Mouse (Mus musculus): Measurements from ENCODE around the gene Xdh.

Xdh gene

DNA sequence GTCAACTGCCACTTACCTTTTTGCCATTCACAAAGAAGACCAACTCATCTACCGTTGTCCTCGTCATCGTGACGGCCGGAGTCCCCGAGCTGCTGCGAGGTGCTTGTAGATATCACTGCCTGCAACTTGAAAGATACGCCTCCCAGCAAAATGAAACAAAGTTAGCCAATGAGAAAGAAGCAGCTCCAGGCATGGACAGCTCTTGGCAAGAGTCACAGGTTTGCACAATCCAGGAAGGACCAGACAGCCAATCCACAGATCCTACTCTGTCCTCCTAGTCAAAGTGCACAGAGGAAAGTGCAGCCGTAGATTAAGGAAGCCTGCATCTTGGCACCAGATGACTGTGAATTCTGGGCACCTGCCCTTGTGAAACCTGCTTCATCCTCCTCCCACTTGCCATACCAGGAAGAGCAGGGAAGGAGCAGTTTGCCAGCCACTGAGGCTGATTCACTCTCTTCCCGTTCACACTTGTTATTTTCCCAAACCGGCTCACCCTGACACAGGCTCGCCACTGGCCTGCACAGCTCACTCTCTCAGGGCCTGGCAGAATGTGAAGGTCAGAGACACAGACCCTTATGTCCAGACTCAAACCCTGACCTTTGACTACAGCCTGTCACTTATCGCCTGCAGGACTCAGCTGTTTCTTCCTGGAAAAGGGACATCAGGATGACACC, at the start of gene Xdh:
TSS of gene Xdh (minus strand) at position 135 of the 674 bp plus-strand sequence.
- no peak for DNase-seq

DNA sequence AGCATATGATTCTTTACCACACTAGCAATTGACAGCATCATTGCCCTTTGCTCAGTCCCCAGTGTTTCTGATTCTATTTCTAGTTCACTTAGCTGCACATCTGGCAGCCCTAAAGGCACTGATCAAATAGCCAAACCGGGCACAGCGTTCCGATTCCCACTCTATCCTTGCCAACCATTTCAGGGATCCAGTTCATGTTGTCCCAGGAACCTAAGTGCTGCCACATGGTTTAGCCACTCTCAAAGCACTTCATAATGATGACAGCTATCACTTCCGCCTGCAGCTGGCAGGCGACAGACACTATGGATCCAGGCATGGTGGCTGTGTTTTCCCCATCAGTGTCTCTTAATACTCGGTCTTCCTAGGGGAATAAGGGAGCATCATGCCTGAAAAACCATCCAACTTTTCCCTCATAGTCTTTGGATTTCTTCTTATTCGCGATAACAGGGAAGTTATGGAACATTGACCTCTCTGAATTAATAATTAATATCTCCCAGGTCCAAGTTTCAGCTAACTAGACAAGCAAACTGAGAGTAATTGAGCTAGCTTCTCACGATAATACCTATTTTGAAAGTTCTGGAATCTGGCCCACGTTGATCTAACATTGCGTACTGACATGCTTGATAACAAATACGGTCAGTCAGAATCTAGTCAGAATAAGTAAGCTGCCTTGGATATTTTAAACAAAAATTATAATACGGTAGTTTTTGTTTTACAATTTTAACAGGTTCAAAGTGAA, 46.1 kb upstream of the Xdh start:
- no peak for DNase-seq

DNA sequence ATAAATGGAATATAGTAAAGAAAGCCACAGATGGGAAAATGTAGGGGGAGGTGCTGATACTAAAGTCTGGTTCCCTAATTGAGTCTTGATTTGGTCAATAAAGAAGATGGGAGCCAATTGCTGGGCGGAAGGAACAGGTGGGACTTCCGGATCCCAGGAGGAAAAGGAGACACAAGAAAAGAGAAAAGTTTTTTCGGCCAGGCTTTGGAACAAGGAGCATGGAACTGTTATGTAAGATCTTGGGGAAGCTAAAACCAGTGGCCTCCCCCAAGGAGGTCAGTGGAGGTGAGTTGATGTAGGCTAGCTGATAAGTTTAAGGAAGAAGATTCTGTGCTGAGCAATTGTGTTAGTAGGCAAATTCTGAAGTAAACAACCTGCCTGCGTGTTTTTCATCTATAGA, 41.3 kb upstream of the Xdh start:
- no peak for DNase-seq

DNA sequence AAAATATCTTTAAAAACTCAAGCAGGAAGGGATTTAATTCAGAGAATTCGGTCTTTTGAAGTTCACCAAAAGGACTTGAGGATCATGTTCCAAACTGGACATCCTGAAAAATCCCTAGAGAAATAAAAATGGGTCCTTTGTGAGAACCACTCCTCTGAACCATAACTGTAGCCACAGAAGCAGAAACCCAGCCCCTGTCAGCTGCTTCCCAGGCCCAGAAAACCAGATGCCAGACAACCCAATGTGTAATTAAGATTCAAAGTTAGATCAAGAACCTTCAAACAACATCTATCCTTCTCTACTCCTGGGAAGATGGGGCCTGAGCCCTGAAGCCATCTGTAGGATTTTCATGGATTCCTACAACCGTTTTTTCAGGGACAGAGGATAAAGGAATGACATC, 36.6 kb upstream of the Xdh start:
- no peak for DNase-seq

DNA sequence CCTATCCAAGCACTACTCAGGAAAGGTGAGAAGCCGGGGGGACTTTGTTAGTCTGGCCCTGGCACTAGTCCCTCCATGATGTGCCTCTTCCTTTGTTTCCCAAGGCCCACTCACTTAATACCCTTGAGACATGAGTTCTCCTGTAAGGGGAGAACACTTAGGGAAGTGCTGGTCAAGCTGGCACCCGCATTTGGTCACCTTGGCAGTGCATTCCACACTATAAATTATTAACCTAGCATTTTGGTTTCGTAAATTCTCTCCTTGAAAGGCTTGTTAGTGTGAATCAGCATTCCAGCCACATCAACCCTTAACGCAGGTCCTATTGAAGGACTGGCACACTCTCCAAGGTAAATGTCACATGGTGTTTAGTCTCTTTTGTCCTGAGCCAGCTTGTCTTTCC, 35.9 kb upstream of the Xdh start:
- no peak for DNase-seq

DNA sequence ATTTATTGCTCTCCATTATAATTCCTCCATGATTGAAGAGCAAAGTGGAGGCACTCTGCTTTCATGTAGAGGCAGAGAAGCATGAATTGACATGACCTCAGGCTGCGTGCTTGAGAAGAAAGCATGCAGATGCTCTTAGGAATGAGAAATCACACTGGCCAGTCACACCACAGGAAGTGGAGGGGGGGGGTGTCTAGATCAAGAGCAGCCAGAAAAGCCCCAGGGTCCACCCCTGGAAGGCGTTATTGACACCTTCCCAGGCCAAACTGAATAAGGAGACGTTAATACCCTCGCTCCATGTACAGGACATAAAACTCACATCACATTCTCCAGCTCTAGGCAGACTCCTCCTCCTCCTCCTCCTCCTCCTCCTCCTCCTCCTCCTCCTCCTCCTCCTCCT, 34.5 kb upstream of the Xdh start:
- DNase-seq = no peak

DNA sequence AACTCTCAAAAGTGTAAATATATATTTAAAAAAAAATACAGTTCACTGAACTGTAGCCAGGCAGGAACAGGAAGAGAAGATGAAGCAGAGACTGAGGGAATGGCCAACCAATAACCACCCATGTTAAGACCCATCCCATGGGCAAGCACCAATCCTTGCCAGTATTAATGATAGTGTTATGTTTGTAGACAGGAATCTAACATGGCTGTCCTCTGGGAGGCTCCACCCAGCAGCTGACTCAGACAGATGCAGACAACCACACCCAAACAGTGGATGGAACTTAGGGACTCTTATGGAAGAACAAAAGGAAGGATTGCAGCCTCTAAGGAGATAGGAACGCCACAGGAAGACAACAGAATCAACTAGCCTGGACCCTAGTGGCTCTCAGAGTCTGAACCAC, 32.9 kb upstream of the Xdh start:
- DNase-seq = no peak

DNA sequence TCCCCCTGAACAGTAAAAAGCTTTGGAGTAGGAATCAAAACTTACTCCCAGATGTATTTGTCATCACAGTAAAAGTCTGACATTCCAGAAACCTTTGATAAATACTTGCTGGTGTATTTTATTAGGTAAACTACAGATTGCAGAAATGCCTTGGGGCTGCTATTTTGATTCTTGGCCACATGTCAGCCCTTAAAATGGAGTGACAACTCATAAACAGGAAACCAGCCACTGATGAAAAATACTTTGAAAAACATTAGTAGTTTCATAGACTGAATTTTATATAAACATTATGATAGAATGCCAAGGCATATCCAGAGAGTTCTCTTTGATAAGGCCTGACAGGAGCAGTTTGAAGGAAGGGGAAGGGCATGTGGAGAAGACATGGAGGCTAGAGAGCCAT, 26.1 kb upstream of the Xdh start:
- DNase-seq = no peak

DNA sequence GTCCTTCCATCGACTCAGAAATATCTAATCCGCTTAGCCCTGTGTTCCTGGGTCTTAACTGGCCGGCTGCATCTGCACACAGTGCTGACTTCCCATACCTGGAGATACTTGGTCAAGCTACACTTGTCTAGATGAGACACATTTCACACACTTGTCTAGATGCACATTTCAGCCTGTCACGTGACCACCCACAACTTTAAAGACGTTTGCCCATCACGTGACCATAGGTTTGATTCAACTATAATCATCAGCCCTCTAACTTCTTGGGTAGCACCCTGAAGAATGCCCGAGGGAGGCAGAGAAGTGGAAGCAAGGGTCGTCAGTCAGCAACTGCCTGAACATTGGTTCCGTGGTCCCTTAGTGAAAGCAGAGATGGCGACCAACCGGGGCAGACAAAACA, 22.7 kb upstream of the Xdh start:
- DNase-seq = no peak

DNA sequence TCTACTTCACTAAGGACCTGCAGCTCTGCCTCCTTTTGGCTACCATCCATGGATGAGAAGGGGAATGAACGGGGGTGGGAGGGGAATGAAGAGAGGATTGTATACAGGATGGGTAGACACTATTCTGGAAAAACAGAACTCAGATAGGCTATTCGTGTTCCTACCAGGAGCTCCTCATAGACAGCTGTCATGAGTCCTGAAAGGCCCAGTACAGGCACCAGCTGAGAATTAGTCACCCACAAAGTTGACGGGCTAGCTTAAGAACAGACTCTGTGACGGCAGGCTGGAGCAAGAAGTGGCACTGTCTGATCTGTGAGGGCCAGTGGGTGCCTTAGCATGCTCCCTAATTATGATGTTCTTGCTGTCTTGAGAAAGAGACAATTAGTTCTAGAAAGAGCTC, 21.3 kb upstream of the Xdh start:
- DNase-seq = no peak

DNA sequence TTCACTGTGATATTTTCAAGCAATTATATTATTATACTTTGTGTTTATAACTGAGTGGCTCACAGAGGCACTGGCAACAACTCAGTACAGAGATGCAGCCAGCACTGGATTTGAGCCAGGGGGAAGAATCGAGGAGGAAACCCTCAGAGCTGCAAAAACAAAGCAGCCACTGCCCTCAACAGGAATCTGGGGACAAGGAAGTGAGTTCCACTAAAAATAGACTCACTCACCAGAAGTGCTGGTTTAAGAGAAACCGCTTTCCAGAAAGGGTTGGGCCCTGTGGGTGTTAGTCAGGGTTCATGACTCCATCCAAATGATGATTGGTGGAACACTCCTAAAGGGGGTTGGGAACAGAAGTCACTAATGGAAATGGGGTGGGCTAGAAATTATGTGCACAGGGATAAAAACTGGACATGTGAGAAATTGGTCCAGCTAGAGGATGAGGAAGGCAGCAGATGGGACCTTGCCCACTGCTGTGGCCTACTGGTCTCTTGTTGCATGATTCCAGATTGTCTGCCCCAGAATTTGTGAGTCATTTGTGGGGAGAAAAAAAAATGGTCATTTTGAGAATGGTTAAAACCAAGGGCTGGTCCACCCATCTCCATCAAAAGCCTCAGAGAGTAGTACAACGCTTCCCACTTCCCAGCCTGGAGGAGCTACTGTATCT, 20.5 kb upstream of the Xdh start:
- DNase-seq = no peak

DNA sequence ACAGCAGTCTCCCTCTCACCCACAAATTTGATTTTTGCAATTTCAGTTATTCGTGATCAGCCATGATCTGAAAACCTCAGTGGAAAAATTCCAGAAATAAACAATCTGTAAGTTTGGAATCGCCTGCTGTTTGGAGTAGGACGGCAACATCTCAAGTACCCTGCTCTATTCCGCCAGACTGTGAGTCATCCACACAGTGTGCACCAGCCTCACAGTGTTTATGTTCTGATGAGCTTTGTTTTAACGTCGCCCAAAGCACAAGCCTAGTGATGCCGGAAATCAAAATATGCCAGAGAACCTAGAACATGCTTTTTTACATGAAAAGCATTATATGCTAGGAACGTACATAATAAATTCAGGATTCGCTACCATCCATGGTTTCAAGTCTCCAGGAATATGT, 14.9 kb upstream of the Xdh start:
- no peak for DNase-seq

DNA sequence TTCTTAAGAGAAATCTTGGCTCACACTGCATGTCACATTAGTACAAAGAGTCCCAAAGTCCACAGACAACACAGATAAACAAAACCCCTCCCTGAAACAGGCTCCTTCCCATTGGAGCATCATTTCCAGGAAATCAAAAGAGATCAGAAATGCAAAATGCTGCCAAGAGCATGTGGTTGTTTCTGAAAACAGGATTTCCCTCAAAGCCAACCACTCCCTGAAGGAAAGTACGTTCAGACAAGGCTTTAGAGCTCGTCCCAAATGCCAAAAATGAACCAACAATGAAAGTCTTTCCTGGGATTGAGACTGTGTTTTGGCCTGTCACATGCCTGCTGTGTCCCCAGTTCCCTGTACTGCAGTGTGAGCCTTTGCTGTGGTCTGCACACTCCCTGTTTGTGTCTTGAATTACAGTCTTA, 12.6 kb upstream of the Xdh start:
- DNase-seq = no peak

DNA sequence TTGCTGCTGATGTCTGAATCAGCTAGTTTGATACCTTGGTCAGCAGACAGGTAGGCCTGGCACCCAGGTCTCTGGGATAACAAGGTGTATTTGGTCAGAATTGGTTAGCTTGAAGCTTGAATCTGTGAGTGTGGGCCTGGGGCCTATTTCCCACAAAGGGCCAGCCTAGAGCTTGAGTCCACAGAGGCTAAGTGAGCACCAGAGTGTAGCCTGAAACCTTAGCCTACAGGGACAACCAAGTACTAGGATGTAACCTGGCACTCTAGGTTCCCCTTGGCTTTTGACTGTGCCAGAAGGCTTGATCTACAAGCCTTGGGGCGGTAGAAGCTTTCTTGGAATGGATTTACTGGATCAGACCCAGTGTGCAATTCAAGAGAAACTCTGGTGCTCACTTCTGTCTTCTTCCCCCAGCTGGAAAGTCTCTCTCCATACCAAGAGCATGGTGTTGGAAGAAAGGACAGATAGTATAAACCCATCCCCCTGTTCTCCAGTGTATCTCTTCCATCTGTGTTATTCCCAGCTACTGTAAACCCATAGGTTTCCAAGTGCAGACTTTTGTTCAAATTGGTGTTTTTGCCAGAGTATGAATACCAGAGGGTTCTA, 11.9 kb upstream of the Xdh start:
- DNase-seq = no peak

DNA sequence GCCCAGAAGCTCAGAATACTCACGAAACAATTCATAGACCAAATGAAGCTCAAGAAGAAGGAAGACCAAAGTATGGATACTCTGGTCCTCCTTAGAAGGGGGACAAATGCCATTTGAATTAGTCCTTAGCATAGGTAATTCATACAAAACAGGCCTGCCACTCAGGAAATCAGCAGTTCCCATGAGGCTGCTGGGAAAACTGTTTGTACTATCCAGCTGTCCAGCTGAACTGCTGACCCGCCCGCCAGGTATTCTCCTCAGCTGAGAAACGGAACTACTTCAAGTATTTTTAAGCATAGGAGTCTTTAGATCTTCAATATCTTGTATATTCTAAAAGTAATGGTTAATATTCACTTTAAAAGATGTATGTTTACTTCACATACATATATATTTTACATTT, 10.7 kb upstream of the Xdh start:
- no peak for DNase-seq

DNA sequence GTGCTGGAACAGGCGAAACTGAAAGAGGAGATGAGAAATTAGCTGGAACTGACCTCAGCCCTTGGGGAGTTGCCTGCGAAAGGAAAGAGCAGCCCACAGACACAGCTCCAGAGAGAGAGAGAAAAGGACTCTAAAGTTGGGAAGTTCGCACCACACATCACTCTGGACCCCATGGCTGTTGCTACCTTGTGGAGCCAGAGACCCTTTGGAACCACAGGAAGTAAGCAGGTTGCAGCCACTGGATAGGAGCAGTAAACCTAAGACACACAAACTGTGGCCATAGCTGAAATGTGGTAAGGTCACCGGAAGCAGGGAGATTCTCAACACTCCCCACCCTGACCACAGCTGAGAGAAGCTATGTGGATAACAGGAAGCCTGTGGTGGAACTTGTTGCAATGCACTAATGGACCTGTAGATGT, 2.1 kb upstream of the Xdh start:
- DNase-seq = no peak

DNA sequence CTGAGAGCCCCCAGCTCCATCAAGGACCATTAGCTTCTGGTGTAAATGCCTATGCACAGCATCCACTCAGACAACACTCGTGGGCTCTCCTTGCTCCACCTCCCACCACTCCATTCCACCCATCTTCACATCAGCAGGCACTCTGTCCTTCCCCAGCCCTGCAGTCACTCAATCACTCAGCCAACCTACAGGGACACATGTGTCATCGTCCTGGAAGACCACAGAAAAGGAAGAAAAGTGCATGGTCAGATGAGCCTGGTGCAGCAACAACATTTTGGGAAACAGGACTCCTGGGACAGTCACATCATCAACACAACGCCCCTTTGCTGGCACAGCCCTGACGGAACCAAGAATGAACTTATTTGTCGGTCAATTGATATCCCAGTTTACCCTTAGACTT, 974 bp upstream of the Xdh start:
- DNase-seq = no peak

DNA sequence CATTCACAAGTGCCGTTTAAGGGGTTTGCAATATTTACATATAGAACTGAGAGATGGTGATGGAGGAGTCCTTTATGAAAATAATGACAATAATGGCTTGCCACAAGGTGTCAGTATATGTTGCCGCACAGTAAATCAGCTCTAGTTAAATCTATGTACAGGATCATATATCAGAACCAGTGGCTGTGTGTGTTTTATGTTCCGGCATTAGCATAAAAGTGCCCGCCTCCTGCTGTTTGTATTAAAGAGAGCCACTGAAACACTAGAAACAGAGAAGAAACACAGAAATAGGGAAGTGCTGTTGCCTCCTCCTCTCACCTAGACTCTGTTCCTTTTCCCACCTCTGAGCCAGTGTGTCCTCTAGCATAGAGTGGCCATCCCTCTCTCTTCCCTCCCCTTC, 498 bp downstream of the Xdh start:
- DNase-seq = no peak

DNA sequence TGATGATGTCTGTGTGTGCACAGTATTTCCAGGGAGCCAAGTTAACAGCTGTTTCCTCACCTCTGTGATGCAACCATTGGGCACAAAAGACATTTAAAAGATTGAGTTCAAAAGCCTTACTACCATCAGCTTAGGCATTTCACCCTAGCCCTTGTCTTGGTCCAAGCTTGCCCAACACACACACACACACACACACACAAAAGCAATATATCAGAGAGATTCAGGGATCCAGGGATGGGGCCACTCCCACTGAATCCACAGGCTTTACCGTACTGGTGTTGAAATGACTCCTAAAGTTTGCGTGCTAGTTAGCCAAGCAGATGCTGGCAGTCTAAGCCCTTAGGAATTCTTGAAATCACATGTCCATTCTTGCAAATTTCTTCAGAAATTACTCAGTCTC, 1.2 kb downstream of the Xdh start:
- no peak for DNase-seq

DNA sequence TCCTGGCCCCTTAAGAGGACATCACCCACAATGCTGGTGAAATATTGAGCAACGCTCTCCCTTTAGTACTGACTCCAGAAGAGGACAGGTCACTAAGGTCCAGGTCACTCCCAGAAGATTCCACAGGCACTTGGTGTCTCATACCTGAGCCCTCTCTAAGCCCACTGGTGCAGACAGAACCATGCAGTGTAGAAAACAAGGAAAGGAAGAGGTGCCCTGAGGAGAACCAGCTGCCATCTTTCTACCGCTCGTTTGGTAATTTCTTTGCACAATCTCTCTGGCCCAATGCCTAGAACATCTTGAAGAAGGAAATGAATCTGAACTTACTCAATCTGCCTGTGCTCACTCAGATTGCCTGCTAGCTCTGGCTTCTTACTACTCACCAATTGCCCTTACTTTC, 2.0 kb downstream of the Xdh start:
- DNase-seq = no peak

DNA sequence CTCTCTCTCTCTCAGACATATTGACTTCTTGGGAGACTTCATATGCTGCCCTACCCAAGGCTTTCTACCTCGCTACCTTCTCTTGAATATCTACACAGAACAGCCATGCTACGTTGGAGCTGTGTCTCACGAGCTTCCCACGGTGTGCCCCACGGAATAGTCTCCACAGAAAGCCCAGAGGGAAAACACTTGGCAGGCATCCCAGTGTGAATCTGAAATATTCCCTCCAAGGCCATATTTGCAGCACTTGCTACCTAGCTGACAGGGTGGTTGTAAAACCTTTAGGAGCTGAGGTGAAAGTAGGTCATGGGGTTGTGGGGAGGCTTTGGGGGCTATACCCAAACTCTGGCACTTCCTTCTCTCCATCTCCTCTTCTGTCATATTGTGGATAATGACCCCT, 3.1 kb downstream of the Xdh start:
- DNase-seq = no peak

DNA sequence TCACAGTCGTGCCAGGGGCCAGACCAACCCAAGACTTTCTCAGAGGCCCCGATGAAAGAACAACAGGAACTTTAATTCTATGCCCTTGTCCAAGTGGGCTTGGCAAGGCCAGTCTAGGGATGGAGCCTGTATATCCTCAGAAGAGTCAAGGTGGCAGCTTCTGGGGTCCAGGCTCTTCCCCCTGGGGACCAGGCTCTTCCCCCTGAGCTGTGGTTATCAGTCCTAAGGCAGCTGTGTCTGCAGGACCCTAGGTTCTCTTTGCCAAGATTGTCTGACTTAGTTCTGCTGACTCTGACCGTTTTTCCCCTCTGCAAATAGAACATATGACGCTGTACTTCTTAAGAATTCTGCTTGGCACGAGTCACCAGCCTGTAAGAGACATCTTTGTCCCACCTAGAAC, 5.3 kb downstream of the Xdh start:
- DNase-seq = no peak

DNA sequence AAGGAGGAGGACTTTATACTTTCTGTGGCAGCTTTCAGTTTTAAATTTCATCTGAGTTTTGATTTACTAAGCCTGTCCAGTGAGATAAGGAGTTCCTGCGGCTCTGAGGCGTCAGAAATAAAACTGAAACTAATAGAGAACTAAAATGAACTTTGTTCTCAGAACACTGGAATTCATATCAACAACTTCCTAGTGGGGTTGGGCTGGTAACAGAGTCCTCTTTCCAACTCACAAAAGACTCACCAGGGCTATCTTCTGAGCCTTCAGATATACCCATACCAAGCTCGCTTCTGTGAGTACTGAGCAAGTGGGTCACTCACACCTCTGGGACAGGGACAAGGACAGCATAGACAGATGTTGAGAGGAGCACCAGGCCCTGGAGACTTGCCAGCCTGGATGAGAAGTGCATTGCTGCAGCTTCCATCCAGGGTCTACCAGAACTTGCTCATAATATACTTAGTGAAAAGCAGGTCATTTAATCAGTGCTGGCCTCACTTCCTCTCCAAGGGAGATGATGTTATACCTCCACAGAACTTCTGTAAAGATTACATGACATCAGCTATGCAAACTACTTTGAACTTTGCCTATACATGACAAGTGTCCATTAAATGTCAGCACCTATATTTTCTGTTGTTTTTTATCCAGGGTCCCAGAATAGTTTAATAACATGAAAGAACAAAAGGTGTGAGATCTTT, 7.6 kb downstream of the Xdh start:
- DNase-seq = no peak
